Mouse (Mus musculus): ENCODE data around the gene Mogs.

Mogs gene

DNA sequence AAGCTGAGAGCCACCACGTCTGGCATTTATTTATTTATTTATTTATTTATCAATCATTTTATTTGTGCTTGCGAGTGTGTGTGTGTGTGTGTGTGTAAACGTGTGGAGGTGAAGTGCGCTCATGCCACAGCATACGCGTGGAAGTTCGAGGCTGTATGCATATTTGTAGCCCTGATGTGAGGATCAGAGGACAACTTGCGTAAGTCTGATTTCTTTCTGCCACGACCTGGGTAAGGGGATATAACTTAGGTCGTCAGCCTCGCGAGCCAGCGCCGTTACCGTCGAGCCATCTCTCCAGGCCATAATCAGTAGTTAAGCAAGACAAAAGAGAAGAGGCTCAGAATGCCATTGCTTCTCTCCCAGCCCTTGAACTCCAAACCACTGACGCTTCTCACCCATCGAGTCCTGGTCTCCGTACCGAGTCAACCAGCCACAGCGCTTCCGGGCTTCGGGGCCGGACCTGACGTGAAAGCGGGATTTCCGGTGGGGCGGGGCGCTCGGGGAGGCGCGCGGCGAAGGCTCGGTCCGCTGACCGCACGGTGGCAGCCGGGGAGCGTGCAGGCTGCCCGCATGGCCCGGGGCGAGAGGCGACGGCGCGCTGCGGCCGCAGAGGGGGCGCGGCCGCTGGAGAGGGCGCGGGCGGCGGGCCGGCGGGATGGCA lies at the start of gene Mogs:
Mogs (plus strand) TSS at position 486 of the 661 bp plus-strand sequence.
- ChIA-PET CTCF (interaction anchor here in 1 of 4 experiments (0.6 to 0.7 kb wide), 2 partner anchors 12 to 55 kb away, joined by 3 to 4 read pairs; no protein-coding TSS in a partner anchor), POLR2A (interaction anchor here in 3 of 4 experiments (0.6 to 6.4 kb wide), 13 partner anchors 7 to 197 kb away, joined by 3 to 41 read pairs (median 3); partner anchors contain the start of genes Ccdc142 (in 1 of the 3), Gm42688 (in 1 of the 3) and Mrpl53 (in 1 of the 3))

GRCm38 (mm10) chr6:83065995-83066394 lies 49.3 kb upstream of the Mogs start:
- POLR2A ChIA-PET, result interaction anchor here in 3 of 4 experiments (0.8 to 4.4 kb wide), 10 partner anchors 8 to 69 kb away, joined by 3 to 18 read pairs (median 6); partner anchors contain the start of genes Aup1 (in 3 of the 3), Htra2 (in 3 of the 3), Dok1 (in 1 of the 3) and Dqx1 (in 1 of the 3)
- CTCF ChIA-PET, result interaction anchor here in 3 of 4 experiments (0.6 to 2.4 kb wide), 5 partner anchors 9 to 35 kb away, joined by 3 to 9 read pairs (median 4); partner anchors contain the start of genes Aup1 (in 1 of the 3), Ccdc142 (in 1 of the 3), Gm42688 (in 1 of the 3) and Htra2 (in 1 of the 3)

- ChIA-PET CTCF (interaction anchor here in 3 of 4 experiments (0.5 to 1.8 kb wide), 5 partner anchors 12 to 93 kb away, joined by 3 to 8 read pairs (median 4); partner anchors contain the start of genes Ccdc142 (in 1 of the 3), Gm42688 (in 1 of the 3) and Pcgf1 (in 1 of the 3)), POLR2A (interaction anchor here in 3 of 4 experiments (0.6 to 4.4 kb wide), 11 partner anchors 8 to 51 kb away, joined by 3 to 18 read pairs (median 5); partner anchors contain the start of genes Aup1 (in 3 of the 3), Htra2 (in 3 of the 3), Dok1 (in 1 of the 3) and Dqx1 (in 1 of the 3))
Measured at GRCm38 (mm10) chr6:83066441-83066840, 48.9 kb upstream of the Mogs start.

DNA sequence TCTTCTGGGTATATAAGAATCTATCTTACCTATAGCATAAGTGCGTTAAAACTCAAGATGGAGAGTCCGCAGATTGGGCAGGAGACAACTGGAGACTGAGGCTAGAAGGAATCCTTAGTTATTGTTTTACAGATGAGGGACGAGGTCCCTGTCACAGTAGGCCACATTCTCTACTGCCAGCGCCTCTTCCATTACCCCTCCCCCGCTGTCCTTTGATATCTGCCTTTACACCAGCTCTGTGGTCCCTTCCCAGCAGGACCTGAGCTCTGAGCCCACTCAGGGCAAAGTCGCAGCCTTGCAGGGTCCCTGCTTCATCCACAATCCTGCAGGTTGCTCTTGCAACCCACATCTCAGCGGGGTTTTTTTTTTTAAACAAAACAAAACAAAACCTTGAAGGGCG lies 47.1 kb upstream of the Mogs start:
- ChIA-PET CTCF (interaction anchor here in 1 of 4 experiments (0.7 kb wide), 1 partner anchor 69 kb away, joined by 3 read pairs; no protein-coding TSS in a partner anchor), POLR2A (interaction anchor here in 3 of 4 experiments (0.7 to 1.7 kb wide), 7 partner anchors 9 to 22 kb away, joined by 3 to 6 read pairs (median 4); partner anchors contain the start of genes Pcgf1 (in 2 of the 3), Aup1 (in 1 of the 3) and Dqx1 (in 1 of the 3))

DNA sequence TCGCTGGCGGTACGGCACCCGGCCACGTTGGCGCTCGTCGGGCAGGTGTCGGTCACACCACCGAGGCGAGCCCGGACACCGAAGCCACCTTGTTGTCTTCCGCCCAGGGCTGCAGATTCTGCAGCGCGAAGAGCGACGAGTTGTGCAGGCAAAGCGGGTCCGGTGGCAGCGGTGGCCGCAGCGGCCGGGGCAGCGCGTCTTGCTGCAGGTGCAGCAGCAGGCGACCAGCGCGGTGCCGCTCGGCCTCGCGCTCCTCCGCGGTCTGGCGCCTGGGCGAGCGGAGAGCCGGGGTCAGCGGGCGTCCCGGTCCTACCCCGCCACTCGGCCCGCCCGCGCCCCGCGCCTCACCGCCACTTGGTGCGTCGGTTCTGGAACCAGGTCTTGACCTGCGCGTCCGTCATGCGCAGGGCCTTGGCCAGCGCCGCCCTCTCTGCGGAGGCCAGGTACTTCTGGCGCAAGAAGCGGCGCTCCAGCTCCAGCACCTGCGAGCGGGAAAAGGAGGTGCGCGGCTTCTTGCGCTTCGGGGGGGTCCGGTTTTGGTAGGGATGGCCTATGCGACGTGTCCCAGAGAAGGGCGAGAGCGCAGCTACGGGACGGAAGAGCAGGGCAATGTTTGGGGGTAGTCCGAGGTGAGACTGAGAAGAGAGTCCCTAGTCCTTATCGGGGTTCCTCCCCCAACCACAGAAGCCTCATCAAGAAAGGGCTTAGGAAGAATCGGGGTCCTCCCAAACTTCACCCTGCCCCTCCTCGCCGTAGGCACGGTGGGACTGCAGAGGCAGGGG lies 46.4 kb upstream of the Mogs start:
- ChIA-PET POLR2A (interaction anchor here in 3 of 4 experiments (0.9 to 2.5 kb wide), 11 partner anchors 9 to 249 kb away, joined by 3 to 14 read pairs (median 4); partner anchors contain the start of genes Pcgf1 (in 3 of the 3), Dqx1 (in 2 of the 3), Lbx2 (in 1 of the 3) and Wbp1 (in 1 of the 3)), CTCF (interaction anchor here in 1 of 4 experiments (1.6 kb wide), 1 partner anchor 72 kb away, joined by 3 read pairs; no protein-coding TSS in a partner anchor)

DNA sequence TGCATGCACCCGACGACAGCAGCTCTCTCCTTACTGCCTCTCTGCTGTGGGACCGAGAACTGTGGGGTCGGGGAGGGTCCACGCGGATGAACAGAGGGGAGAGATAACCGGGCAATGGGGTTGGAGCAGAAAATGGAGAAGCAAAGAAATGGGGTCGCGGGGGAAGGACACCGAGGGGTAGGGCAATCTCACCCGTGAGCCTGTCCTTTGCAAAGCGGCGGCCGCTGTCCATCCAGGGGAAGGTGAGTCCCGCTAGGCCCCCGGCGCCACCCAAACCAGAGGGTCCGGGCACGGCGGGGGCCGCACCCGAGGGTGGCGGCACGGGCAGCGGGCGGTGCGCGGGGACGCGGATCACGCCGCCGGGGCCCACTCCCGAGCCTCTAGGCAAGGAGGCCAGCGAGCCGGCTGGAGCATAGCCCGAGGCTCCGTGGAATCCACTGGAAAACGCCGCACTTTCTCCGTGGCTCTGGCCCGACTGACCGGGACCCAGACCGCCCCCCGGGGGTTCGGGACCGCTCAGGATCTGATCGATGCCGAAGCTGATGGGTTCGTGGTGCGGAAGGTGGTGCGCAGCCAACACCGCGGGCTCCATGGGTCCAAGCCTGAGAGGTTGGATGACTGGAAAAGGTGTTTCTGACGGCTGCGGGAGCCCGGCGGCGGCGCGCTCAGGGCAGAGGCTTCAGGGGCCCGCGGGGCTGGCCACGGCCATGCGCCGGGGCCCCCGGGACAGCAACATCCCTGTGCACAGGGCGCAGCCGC lies 45.6 kb upstream of the Mogs start:
- CTCF ChIA-PET, result interaction anchor here in 1 of 4 experiments (1.6 kb wide), 1 partner anchor 73 kb away, joined by 3 read pairs; no protein-coding TSS in a partner anchor
- POLR2A ChIA-PET, result interaction anchor here in 3 of 4 experiments (0.6 to 2.5 kb wide), 13 partner anchors 8 to 248 kb away, joined by 3 to 14 read pairs (median 4); partner anchors contain the start of genes Pcgf1 (in 3 of the 3), Dqx1 (in 2 of the 3), Lbx2 (in 1 of the 3) and Wbp1 (in 1 of the 3)

GRCm38 (mm10) chr6:83070247-83070310 lies 45.2 kb upstream of the Mogs start, which contains the start of gene Tlx2:
Tlx2 (minus strand) TSS chr6:83070293.
- POLR2A ChIA-PET, result interaction anchor here in 3 of 4 experiments (0.6 to 2.5 kb wide), 5 partner anchors 12 to 223 kb away, joined by 3 to 14 read pairs (median 3); partner anchors contain the start of genes Dqx1 (in 1 of the 3) and Wbp1 (in 1 of the 3)
- CTCF ChIA-PET, result interaction anchor here in 1 of 4 experiments (1.6 kb wide), 1 partner anchor 74 kb away, joined by 3 read pairs; no protein-coding TSS in a partner anchor

DNA sequence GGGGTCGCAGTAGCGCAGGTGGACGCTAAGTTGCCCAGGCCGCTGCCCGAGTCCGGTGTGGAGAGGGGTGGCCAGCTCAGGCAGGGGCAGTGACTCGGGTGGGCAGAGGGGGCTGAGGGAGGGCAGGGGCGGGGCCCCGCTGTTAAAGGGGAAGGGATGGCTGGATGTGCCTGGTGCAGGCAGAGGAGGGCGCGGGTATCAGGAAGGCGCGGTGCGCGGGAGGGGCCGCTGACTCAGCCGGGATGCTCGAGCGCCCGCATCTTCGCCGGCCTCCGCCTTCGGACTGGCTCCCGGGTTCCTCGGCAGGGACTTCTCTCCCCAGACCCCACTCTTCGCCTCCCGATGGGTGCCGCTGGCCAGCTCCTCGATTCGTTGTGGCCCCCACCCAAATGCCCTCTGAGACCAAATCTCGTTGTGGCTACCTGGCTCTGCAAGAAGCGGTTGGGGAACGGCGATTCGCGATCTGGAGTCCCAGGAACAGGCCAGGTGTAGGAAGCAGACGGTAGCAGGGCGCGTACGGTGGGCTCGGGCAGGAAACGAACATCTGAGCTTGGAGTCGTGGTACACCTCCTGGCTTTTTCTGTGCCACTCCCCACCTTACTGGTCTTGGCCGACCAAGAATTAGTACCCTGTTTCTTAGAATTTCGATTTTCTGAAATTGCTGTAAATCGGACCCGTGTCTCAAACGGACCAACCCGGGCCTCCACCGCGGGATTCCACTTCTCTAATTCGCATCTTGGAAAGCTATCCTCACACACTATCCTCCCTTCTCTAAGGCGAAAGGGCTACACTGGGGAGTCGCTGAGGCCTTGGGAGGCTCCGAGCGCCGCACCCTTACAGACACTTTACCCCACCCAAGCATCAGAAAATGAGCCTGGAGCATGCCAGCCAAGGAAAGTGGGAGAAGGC lies 44.7 kb upstream of the Mogs start:
- ChIA-PET CTCF (interaction anchor here in 3 of 4 experiments (0.5 to 1.6 kb wide), 4 partner anchors 17 to 92 kb away, joined by 3 to 13 read pairs (median 4); no protein-coding TSS in a partner anchor), POLR2A (interaction anchor here in 3 of 4 experiments (0.6 to 2.5 kb wide), 9 partner anchors 10 to 224 kb away, joined by 3 to 14 read pairs (median 3); partner anchors contain the start of genes Dqx1 (in 2 of the 3), Aup1 (in 1 of the 3) and Wbp1 (in 1 of the 3))

- ChIA-PET CTCF (interaction anchor here in 3 of 4 experiments (0.5 to 1.0 kb wide), 3 partner anchors 16 to 91 kb away, joined by 3 to 13 read pairs (median 4); no protein-coding TSS in a partner anchor), POLR2A (interaction anchor here in 2 of 4 experiments (0.9 to 2.5 kb wide), 7 partner anchors 11 to 70 kb away, joined by 3 to 14 read pairs (median 4); partner anchors contain the start of genes Dqx1 (in 2 of the 2), Aup1 (in 1 of the 2) and Wbp1 (in 1 of the 2))
Measured at GRCm38 (mm10) chr6:83071220-83071619, 44.1 kb upstream of the Mogs start.

DNA sequence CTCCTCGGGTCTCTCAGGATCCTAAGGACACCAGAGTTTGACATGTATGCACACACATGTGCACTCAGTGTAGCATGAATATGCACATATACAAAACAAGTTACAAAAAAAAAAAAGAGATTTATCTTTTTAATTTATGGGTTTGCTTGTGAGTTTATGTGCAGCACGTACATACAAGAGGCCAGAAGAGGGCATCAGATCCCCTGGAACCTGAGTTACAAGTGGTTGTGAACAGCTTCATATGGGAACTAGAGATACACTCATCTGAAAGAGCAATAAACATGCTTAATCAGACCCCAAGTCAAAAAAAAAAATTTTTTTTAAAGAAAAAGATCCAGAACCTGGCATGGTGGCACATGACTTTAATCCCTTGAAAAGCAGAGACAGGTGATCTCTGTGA lies 40.3 kb upstream of the Mogs start:
- POLR2A ChIA-PET, result interaction anchor here (0.6 to 3.4 kb wide), 11 partner anchors 10 to 328 kb away, joined by 3 to 17 read pairs (median 3); partner anchors contain the start of genes Dqx1 (in 3 of the 4), Aup1 (in 1 of the 4), Htra2 (in 1 of the 4) and Lbx2 (in 1 of the 4)
- CTCF ChIA-PET, result interaction anchor here (0.6 to 2.0 kb wide), 13 partner anchors 9 to 1269 kb away, joined by 3 to 13 read pairs (median 5); partner anchors contain the start of genes Ccdc142 (in 1 of the 4), Dqx1 (in 1 of the 4), Gm42688 (in 1 of the 4) and Loxl3 (in 1 of the 4)

DNA sequence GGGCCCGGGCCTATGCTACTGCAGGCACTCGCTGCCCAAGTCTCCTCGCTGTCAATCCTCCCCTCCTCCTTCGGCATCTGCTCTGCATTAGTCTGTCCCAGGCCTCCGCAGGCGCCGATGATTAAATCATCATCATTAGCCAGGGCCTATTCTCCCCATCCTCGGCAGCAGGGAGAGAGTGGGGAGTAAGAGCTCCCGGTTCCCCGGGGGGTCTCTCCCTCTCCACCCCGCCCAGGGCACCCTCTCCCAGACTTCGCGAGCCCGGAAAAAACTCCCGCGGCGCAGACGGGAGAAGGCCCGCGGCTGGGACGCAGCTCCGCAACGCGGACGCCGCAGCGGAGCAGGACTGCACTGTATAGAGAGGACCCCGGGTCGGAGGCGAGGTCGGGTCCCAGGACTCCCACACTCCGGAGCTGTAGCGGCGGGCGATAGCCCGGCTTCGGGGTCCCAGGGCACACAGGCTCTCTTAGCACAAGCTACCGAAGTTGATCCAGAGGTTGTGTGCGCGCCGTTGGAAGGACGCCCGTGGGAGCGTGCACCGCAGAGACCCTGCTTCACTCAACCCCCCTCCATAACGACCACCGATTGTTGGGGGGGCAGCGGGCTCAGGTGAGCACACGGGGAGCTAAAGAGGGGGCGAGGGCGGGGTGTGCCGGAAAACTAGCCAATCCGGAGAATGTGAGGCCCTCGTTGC lies 37.5 kb upstream of the Mogs start, which contains the start of gene Pcgf1:
Pcgf1 (plus strand) TSS at position 240 of the 694 bp plus-strand sequence.
- POLR2A ChIA-PET, result interaction anchor here in 3 of 4 experiments (0.6 to 2.7 kb wide), 54 partner anchors 9 to 373 kb away, joined by 3 to 18 read pairs (median 4); partner anchors contain the start of genes Dqx1 (in 3 of the 3), Wbp1 (in 3 of the 3), Aup1 (in 2 of the 3) and Ccdc142 (in 2 of the 3)
- CTCF ChIA-PET, result interaction anchor here in 3 of 4 experiments (0.5 to 2.2 kb wide), 19 partner anchors 10 to 717 kb away, joined by 3 to 9 read pairs (median 4); partner anchors contain the start of genes Aup1 (in 1 of the 3), Ccdc142 (in 1 of the 3), Dqx1 (in 1 of the 3) and Gm42688 (in 1 of the 3)

- CTCF ChIA-PET, result interaction anchor here in 3 of 4 experiments (0.6 to 2.2 kb wide), 18 partner anchors 9 to 698 kb away, joined by 3 to 9 read pairs (median 4); partner anchors contain the start of genes Aup1 (in 1 of the 3), Ccdc142 (in 1 of the 3), Dqx1 (in 1 of the 3) and Gm42688 (in 1 of the 3)
Measured at GRCm38 (mm10) chr6:83078324-83078858, 36.9 kb upstream of the Mogs start.

GRCm38 (mm10) chr6:83080210-83080609 lies 35.1 kb upstream of the Mogs start:
- CTCF ChIA-PET, result interaction anchor here in 1 of 4 experiments (1.0 kb wide), 1 partner anchor 20 kb away, joined by 3 read pairs; no protein-coding TSS in a partner anchor
- POLR2A ChIA-PET, result interaction anchor here in 1 of 4 experiments (1.5 kb wide), 1 partner anchor 44 kb away, joined by 3 read pairs; no protein-coding TSS in a partner anchor

More at GRCm38 (mm10) chr6:83078324-83078858, 36.9 kb upstream of the Mogs start:
- POLR2A ChIA-PET, result interaction anchor here in 3 of 4 experiments (0.6 to 2.7 kb wide), 54 partner anchors 8 to 373 kb away, joined by 3 to 18 read pairs (median 4); partner anchors contain the start of genes Dqx1 (in 3 of the 3), Wbp1 (in 3 of the 3), Aup1 (in 2 of the 3) and Ccdc142 (in 2 of the 3)

DNA sequence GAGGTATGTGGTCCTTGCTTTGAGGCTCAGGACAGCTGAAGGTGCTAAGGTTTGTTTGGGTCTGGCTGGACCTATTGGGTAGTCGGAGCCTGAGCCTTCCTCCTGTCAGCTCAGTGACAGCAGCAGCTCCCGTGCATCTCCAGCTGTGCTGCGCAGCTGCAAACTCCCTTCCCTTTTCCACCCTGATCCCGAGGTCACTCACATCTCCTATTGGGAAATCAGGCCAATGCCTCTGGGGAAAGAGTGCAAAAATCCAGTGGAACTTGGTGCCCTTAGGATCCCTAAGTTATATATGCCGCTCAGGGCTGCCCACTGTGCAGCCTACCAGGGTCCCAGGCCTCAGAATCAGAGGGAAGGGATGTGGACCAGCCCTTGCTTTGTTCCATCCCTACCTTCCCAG lies 31.8 kb upstream of the Mogs start:
- POLR2A ChIA-PET, result interaction anchor here in 3 of 4 experiments (0.6 to 1.9 kb wide), 13 partner anchors 9 to 73 kb away, joined by 3 to 6 read pairs (median 4); partner anchors contain the start of genes Ccdc142 (in 1 of the 3), Dqx1 (in 1 of the 3), Gm42688 (in 1 of the 3) and Mrpl53 (in 1 of the 3)
- CTCF ChIA-PET, result interaction anchor here in 1 of 4 experiments (1.1 to 1.4 kb wide), 3 partner anchors 17 to 87 kb away, joined by 3 to 4 read pairs (median 3); partner anchors contain the start of genes Ccdc142 and Gm42688
